Mouse (Mus musculus): ENCODE measurements around the gene Adgra1.

DNA sequence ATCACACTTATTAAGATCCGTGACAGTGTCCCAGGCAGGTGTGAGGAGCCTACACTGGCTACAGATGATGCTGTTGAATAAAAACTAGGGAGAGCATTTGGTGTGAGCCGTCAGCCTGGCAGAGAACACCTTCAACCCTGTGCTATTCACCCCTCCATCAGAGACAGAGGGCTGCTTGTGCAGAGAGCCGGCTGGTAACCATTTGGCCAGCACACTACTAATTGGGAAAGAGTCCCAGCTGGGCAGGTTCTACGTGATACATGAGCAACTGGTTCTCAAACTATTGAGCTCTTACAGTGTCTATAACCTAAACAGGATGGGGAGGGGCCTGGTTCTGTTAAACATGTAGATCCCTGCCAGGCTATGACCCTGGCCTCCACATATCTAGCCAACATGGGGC, 84.3 kb downstream of the Adgra1 start:
- TF ChIP-seq CTCF (conservative IDR thresholded peaks at IDR 0.05; ENCODE audit: insufficient read depth, insufficient read length, low read depth, low read length) (no peak), POLR2A (IDR thresholded peaks at IDR 0.05; ENCODE audit: low read depth, low read length) (no peak)
